In the genomic region with DNA sequence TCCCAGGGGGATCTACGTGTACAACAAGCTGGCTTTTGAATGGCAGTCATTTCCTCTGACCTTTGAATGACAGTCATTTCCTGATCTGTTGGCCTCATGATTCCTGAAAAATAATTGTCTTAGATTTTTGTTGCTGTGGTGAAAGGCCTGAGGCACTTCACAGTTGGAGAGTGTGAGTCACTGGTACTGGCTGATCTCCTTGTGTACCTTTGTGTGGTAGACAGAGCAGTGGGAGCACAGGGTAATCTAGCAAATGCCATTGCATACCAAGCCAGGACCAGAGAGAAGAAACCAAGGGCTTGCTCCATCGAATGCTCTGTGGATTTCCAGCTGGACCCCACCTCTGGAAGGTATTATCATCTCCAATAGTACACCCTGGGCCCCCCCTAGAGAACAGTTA, we compare ENCODE assay signal across 28 mouse cellular contexts. TPM values are rescaled to one million over a fixed set of nuclear protein-coding genes. Genes with fewer than 3 reads are reported as not detected.
DNase-seq lines count a peak whose midpoint lies in the region; ATAC-seq and TF ChIP-seq lines count a peak whose summit lies in the region.
"Had no signal": no experiment of that assay in that cellular context is flagged by ENCODE, and none has a peak within 500 bp of the region (broad histone marks: within the 10 kb centered on the region; RNA-seq: fewer than 3 reads in every experiment).

No protein-coding gene starts in this region.

- ATAC-seq in heart, postnatal 0 days (ENCODE audit: insufficient read depth, low read depth): no peak; the same call in 1 of the 2 replicates
- ATAC-seq in cerebellum, adult (ENCODE audit: insufficient number of reproducible peaks, low FRiP score, low TSS enrichment): no peak
- ATAC-seq: forebrain, embryonic 16.5 days had no signal

- H3K4me1 ChIP-seq in heart, postnatal 0 days (ENCODE audit: control insufficient read depth, insufficient read depth): no peaks in the 10 kb centered on the region
- H3K4me1 ChIP-seq: hindbrain, embryonic 15.5 days; liver, embryonic 13.5 days; midbrain, embryonic 12.5 days had no signal

- no peak overlapping the region for H3K4me3 ChIP-seq in heart, postnatal 0 days (ENCODE audit: low read depth, low read length)
- H3K4me3 ChIP-seq: erythroblast, embryonic 14.5 days; hindbrain, embryonic 15.5 days; left cerebral cortex, adult 2 months; limb, embryonic 12.5 days; liver, embryonic 13.5 days; midbrain, embryonic 12.5 days; neural tube, embryonic 13.5 days had no signal

- no peak overlapping the region for H3K4me2 ChIP-seq in heart, postnatal 0 days (ENCODE audit: low read depth, low read length)
- H3K4me2 ChIP-seq: hindbrain, embryonic 15.5 days; limb, embryonic 12.5 days; liver, embryonic 13.5 days; midbrain, embryonic 12.5 days; neural tube, embryonic 13.5 days had no signal

- no peak overlapping the region for H3K9ac ChIP-seq in heart, postnatal 0 days (replicated peaks; ENCODE audit: low read depth, low read length)
- H3K9ac ChIP-seq: hindbrain, embryonic 15.5 days; limb, embryonic 12.5 days; liver, embryonic 13.5 days; midbrain, embryonic 12.5 days; neural tube, embryonic 13.5 days had no signal

- no peaks in the 10 kb centered on the region for H3K27me3 ChIP-seq in heart, postnatal 0 days (ENCODE audit: control insufficient read depth, insufficient read depth, low read length)
- H3K27me3 ChIP-seq: hindbrain, embryonic 15.5 days; limb, embryonic 12.5 days; liver, embryonic 13.5 days; midbrain, embryonic 12.5 days; neural tube, embryonic 13.5 days had no signal

- no peak for TF ChIP-seq CTCF in heart, postnatal 0 days (IDR thresholded peaks at IDR 0.05; ENCODE audit: low read depth)

- intact Hi-C loops in heart, postnatal 25 days (cut with DNase I): no loop called here

- DNase-seq in embryo, embryonic 10 days (ENCODE audit: low spot score): peak; percentile 24
- no peak for DNase-seq in embryo, embryonic 9.5 days (ENCODE audit: extremely low spot score)
- DNase-seq in heart, postnatal 0 days (ENCODE audit: low spot score): no peak
- DNase-seq in heart, postnatal 25 days (ENCODE audit: low spot score): no peak
- peak; percentile 92 for DNase-seq in 3T3-L1 (ENCODE audit: low read depth, low spot score)
- peak; percentile 21 for DNase-seq in embryo, embryonic 11 days
- DNase-seq in right cerebral cortex, postnatal 36 days (ENCODE audit: low spot score in 2 of 2): no peak
- DNase-seq: adrenal gland, postnatal 10 days; cerebellum, adult 8-10 months; kidney, adult 18-20 months; kidney, postnatal 14 days; liver, embryonic 13.5 days; right cerebral cortex, postnatal 14 days had no signal

- no peaks in the 10 kb centered on the region for H3K36me3 ChIP-seq in heart, postnatal 0 days (replicated peaks; ENCODE audit: control insufficient read depth, insufficient read depth, low read length)
- H3K36me3 ChIP-seq: hindbrain, embryonic 15.5 days; limb, embryonic 12.5 days; liver, embryonic 13.5 days; midbrain, embryonic 12.5 days; neural tube, embryonic 13.5 days had no signal

- no peak for TF ChIP-seq EP300 in heart, postnatal 0 days (IDR thresholded peaks at IDR 0.05; ENCODE audit: low read depth)

- H3K9me3 ChIP-seq in heart, postnatal 0 days (replicated peaks; ENCODE audit: control insufficient read depth, low read length): no peaks in the 10 kb centered on the region
- H3K9me3 ChIP-seq: hindbrain, embryonic 15.5 days; limb, embryonic 12.5 days; liver, embryonic 13.5 days; midbrain, embryonic 12.5 days; neural tube, embryonic 13.5 days had no signal

- peak overlapping the region; percentile 2; the same call in 1 of the 2 replicates for H3K27ac ChIP-seq in heart, postnatal 0 days (ENCODE audit: low read depth)
- H3K27ac ChIP-seq: hindbrain, embryonic 15.5 days; left cerebral cortex, adult 2 months; limb, embryonic 12.5 days; liver, embryonic 13.5 days; macrophage; midbrain, embryonic 12.5 days; neural tube, embryonic 13.5 days had no signal

- 33% methylated on average over 2 of the region's 2 CpGs for WGBS in heart, postnatal 0 days

RNA-seq across cellular contexts. Expression of gene Fmo6, which starts 15.8 kb away (rescaled TPM):
- total RNA-seq in heart, postnatal 0 days (2014; rRNA removed; ENCODE audit: low replicate concordance): not detected in 2 replicates
- polyA plus RNA-seq in heart, postnatal 0 days (2015; fragmentation: Nextera tagmentation; extraction: Ambion mirVana): not detected in 2 replicates
- not detected for total RNA-seq in heart, postnatal 25 days (2021)
- total RNA-seq: adrenal gland, postnatal 10 days; gastrocnemius, adult 8-10 months; left cerebral cortex, adult 2 months; MEL had no signal
- polyA plus RNA-seq: cortical plate, adult 2 months; erythroblast, embryonic 14.5 days; forebrain, embryonic 16.5 days; heart, embryonic 14.5 days; hindbrain, embryonic 15.5 days; liver, embryonic 13.5 days; macrophage; midbrain, embryonic 12.5 days; neural tube, embryonic 13.5 days; stomach, embryonic 16.5 days; thymus, postnatal 0 days had no signal

RNA-seq across cellular contexts. Expression of gene Fmo3, which starts 31.2 kb away (rescaled TPM):
- total RNA-seq in heart, postnatal 0 days (2014; rRNA removed; ENCODE audit: low replicate concordance): not detected in 2 replicates
- not detected in 2 replicates for polyA plus RNA-seq in heart, postnatal 0 days (2015; fragmentation: Nextera tagmentation; extraction: Ambion mirVana)
- not detected for total RNA-seq in heart, postnatal 25 days (2021)
- total RNA-seq: gastrocnemius, adult 8-10 months; left cerebral cortex, adult 2 months; MEL had no signal
- polyA plus RNA-seq: cortical plate, adult 2 months; erythroblast, embryonic 14.5 days; forebrain, embryonic 16.5 days; heart, embryonic 14.5 days; hindbrain, embryonic 15.5 days; limb, embryonic 12.5 days; liver, embryonic 13.5 days; macrophage; midbrain, embryonic 12.5 days; neural tube, embryonic 13.5 days had no signal

RNA-seq across cellular contexts. Expression of gene Fmo2, which starts 54.6 kb away (rescaled TPM):
- total RNA-seq in heart, postnatal 0 days (2014; rRNA removed; ENCODE audit: low replicate concordance): 2.5 and 4.5 TPM in 2 replicates
- 4.9 and 7.3 TPM in 2 replicates for polyA plus RNA-seq in heart, postnatal 0 days (2015; fragmentation: Nextera tagmentation; extraction: Ambion mirVana)
- total RNA-seq in heart, postnatal 25 days (2021): 10 to 100 TPM; 27.4 to 29.5 TPM
- total RNA-seq: MEL had no signal
- polyA plus RNA-seq: erythroblast, embryonic 14.5 days; forebrain, embryonic 16.5 days; macrophage had no signal

Comparison
In these comparisons a context has a peak if more than half of its experiments do, and no peak if none do; other contexts are left out.
1. DNase-seq: peak in embryo, embryonic 10 days (single experiment), 3T3-L1 (single experiment) and embryo, embryonic 11 days (single experiment); none in embryo, embryonic 9.5 days (single experiment), heart, postnatal 0 days (single experiment), heart, postnatal 25 days (single experiment) and right cerebral cortex, postnatal 36 days (0 of 2).